7 mouse cellular contexts compared by ENCODE assay signal in the genomic region with DNA sequence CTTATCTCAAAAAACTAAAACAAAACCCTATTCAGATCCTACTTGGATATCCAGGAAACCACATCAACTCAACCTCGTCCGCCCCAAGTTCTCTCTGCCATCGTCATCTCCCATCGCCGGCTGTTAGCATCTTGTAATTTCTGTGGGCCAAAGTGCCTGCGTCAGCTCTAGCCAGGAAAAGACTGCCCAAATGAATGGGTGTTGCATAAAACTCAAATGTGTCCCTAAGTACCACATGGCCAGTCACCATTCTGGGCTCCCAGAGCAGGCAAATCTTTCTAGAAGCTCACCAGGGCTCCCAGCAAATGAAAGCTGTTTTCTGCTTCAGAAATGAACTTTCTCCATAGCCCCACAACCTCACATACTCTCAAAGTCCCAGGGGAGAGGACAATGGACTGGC. TPM values are rescaled to one million over a fixed set of nuclear protein-coding genes. Genes with fewer than 3 reads are reported as not detected.
DNase-seq lines count a peak whose midpoint lies in the region; ATAC-seq and TF ChIP-seq lines count a peak whose summit lies in the region.

No protein-coding gene starts in this region.

- no peaks in the 10 kb centered on the region for H3K36me3 ChIP-seq in neural tube, embryonic 11.5 days (ENCODE audit: control insufficient read depth, insufficient read depth, low read length)
- no peaks in the 10 kb centered on the region for H3K36me3 ChIP-seq in heart, postnatal 0 days (replicated peaks; ENCODE audit: control insufficient read depth, insufficient read depth, low read length)
- H3K36me3 ChIP-seq in limb, embryonic 13.5 days = peaks cover 16% of the 10 kb centered on the region; the same call in 1 of the 2 replicates
- H3K36me3 ChIP-seq in stomach, embryonic 15.5 days = no peaks in the 10 kb centered on the region

- TF ChIP-seq CTCF in heart, postnatal 0 days (IDR thresholded peaks at IDR 0.05; ENCODE audit: low read depth) = no peak

- TF ChIP-seq EP300 in heart, postnatal 0 days (IDR thresholded peaks at IDR 0.05; ENCODE audit: low read depth) = no peak

- ATAC-seq in neural tube, embryonic 11.5 days (ENCODE audit: insufficient read depth, low FRiP score, low TSS enrichment) = no peak
- no peak for ATAC-seq in heart, postnatal 0 days (ENCODE audit: insufficient read depth, low read depth)
- no peak for ATAC-seq in limb, embryonic 13.5 days (ENCODE audit: low FRiP score, low read depth)
- no peak for ATAC-seq in stomach, embryonic 15.5 days (ENCODE audit: insufficient read depth, low FRiP score, low read depth)
- ATAC-seq in erythroblast, adult 5-6 weeks (replicated peaks; ENCODE audit: low FRiP score, poor library complexity, severe bottlenecking) = no peak

- no peaks in the 10 kb centered on the region for H3K27me3 ChIP-seq in neural tube, embryonic 11.5 days (ENCODE audit: control insufficient read depth, insufficient read depth, low read length)
- no peaks in the 10 kb centered on the region for H3K27me3 ChIP-seq in heart, postnatal 0 days (ENCODE audit: control insufficient read depth, insufficient read depth, low read length)
- H3K27me3 ChIP-seq in limb, embryonic 13.5 days = no peaks in the 10 kb centered on the region
- no peaks in the 10 kb centered on the region for H3K27me3 ChIP-seq in stomach, embryonic 15.5 days (replicated peaks)

- no peak overlapping the region for H3K27ac ChIP-seq in neural tube, embryonic 11.5 days (ENCODE audit: low read depth, low read length)
- H3K27ac ChIP-seq in heart, postnatal 0 days (ENCODE audit: low read depth) = peak overlapping the region; percentile 92
- H3K27ac ChIP-seq in limb, embryonic 13.5 days = peak overlapping the region; percentile 48; the same call in 1 of the 2 replicates
- peak overlapping the region; percentile 83; the same call in 1 of the 2 replicates for H3K27ac ChIP-seq in stomach, embryonic 15.5 days

- peaks cover 56% of the 10 kb centered on the region for H3K4me1 ChIP-seq in neural tube, embryonic 11.5 days (ENCODE audit: control insufficient read depth, insufficient read depth, low read length)
- peaks cover 54% of the 10 kb centered on the region for H3K4me1 ChIP-seq in heart, postnatal 0 days (ENCODE audit: control insufficient read depth, insufficient read depth)
- H3K4me1 ChIP-seq in limb, embryonic 13.5 days = peaks cover 75% of the 10 kb centered on the region
- H3K4me1 ChIP-seq in stomach, embryonic 15.5 days = peaks cover 72% of the 10 kb centered on the region

- no peak overlapping the region; the same call in 1 of the 2 replicates for H3K4me3 ChIP-seq in neural tube, embryonic 11.5 days (ENCODE audit: low read depth, low read length)
- no peak overlapping the region for H3K4me3 ChIP-seq in heart, postnatal 0 days (ENCODE audit: low read depth, low read length)
- peak overlapping the region; percentile 97 for H3K4me3 ChIP-seq in limb, embryonic 13.5 days
- H3K4me3 ChIP-seq in stomach, embryonic 15.5 days (replicated peaks) = peak overlapping the region; percentile 81; the same call in 1 of the 2 replicates

- no peak overlapping the region for H3K9ac ChIP-seq in neural tube, embryonic 11.5 days (ENCODE audit: low read length)
- H3K9ac ChIP-seq in heart, postnatal 0 days (replicated peaks; ENCODE audit: low read depth, low read length) = no peak overlapping the region
- H3K9ac ChIP-seq in limb, embryonic 13.5 days = peak overlapping the region; percentile 94
- H3K9ac ChIP-seq in stomach, embryonic 15.5 days = 0 out of 2 replicates have a peak overlapping the region, but pooled peaks have one; percentile 4

- WGBS in neural tube, embryonic 11.5 days = 80% methylated on average over 6 of the region's 6 CpGs
- WGBS in heart, postnatal 0 days = 61% methylated on average over 6 of the region's 6 CpGs
- WGBS in limb, embryonic 13.5 days = 81% methylated on average over 6 of the region's 6 CpGs
- WGBS in stomach, embryonic 15.5 days = 58% methylated on average over 6 of the region's 6 CpGs

- no peaks in the 10 kb centered on the region for H3K9me3 ChIP-seq in neural tube, embryonic 11.5 days (ENCODE audit: control insufficient read depth, low read length)
- H3K9me3 ChIP-seq in heart, postnatal 0 days (replicated peaks; ENCODE audit: control insufficient read depth, low read length) = no peaks in the 10 kb centered on the region
- H3K9me3 ChIP-seq in limb, embryonic 13.5 days = no peaks in the 10 kb centered on the region
- H3K9me3 ChIP-seq in stomach, embryonic 15.5 days = no peaks in the 10 kb centered on the region

- H3K4me2 ChIP-seq in neural tube, embryonic 11.5 days (ENCODE audit: low read depth) = peak overlapping the region; percentile 69
- H3K4me2 ChIP-seq in heart, postnatal 0 days (ENCODE audit: low read depth, low read length) = peak overlapping the region; percentile 82; the same call in 1 of the 2 replicates
- peak overlapping the region; percentile 83 for H3K4me2 ChIP-seq in limb, embryonic 13.5 days (replicated peaks)
- H3K4me2 ChIP-seq in stomach, embryonic 15.5 days = peak overlapping the region; percentile 66

- no peak for DNase-seq in neural tube, embryonic 11.5 days (ENCODE audit: low spot score)
- DNase-seq in neural tube, embryonic 10.5 days (ENCODE audit: extremely low spot score, low spot score) = no peak
- DNase-seq in heart, postnatal 0 days (ENCODE audit: low spot score) = peak; percentile 6
- DNase-seq in ovary, postnatal 10 days (ENCODE audit: low spot score) = no peak

RNA-seq across cellular contexts. Expression of a gene that starts 2.1 kb away (rescaled TPM):
- polyA plus RNA-seq in neural tube, embryonic 11.5 days (2014; fragmentation: Nextera tagmentation; extraction: Ambion mirVana) = 60.3 and 62.5 TPM in 2 replicates
- total RNA-seq in heart, postnatal 0 days (2014; rRNA removed; ENCODE audit: low replicate concordance) = 53.2 and 81.5 TPM in 2 replicates
- 25.6 and 27.9 TPM in 2 replicates for polyA plus RNA-seq in heart, postnatal 0 days (2015; fragmentation: Nextera tagmentation; extraction: Ambion mirVana)
- polyA plus RNA-seq in limb, embryonic 13.5 days (2015; fragmentation: Nextera tagmentation; extraction: Ambion mirVana) = 41.7 and 41.8 TPM in 2 replicates
- polyA plus RNA-seq in stomach, embryonic 15.5 days (2015; fragmentation: Nextera tagmentation; extraction: Ambion mirVana) = 38.7 and 39.7 TPM in 2 replicates
- not detected in 2 replicates for total RNA-seq in erythroblast, adult 5-6 weeks (2015; ENCODE audit: low replicate concordance)
- not detected in 2 replicates for total RNA-seq in erythroblast, adult 5-6 weeks (2017; ENCODE audit: low replicate concordance)

RNA-seq across cellular contexts. Expression of a gene that starts 50.7 kb away (rescaled TPM):
- polyA plus RNA-seq in neural tube, embryonic 11.5 days (2014; fragmentation: Nextera tagmentation; extraction: Ambion mirVana) = not detected in 2 replicates
- total RNA-seq in heart, postnatal 0 days (2014; rRNA removed; ENCODE audit: low replicate concordance) = 0.62 and 3.4 TPM in 2 replicates
- not detected in 2 replicates for polyA plus RNA-seq in heart, postnatal 0 days (2015; fragmentation: Nextera tagmentation; extraction: Ambion mirVana)
- polyA plus RNA-seq in limb, embryonic 13.5 days (2015; fragmentation: Nextera tagmentation; extraction: Ambion mirVana) = 0.89 and 3.1 TPM in 2 replicates
- polyA plus RNA-seq in stomach, embryonic 15.5 days (2015; fragmentation: Nextera tagmentation; extraction: Ambion mirVana) = 3,283 and 4,119 TPM in 2 replicates
- total RNA-seq in erythroblast, adult 5-6 weeks (2015; ENCODE audit: low replicate concordance) = not detected in 2 replicates
- not detected in 2 replicates for total RNA-seq in erythroblast, adult 5-6 weeks (2017; ENCODE audit: low replicate concordance)

Comparison
In these comparisons a context has a peak if more than half of its experiments do, and no peak if none do; other contexts are left out.
1. H3K4me3 ChIP-seq: peak in limb, embryonic 13.5 days (single experiment) and stomach, embryonic 15.5 days (single experiment); none in neural tube, embryonic 11.5 days (single experiment) and heart, postnatal 0 days (single experiment).
2. H3K9ac ChIP-seq: peak in limb, embryonic 13.5 days (single experiment) and stomach, embryonic 15.5 days (single experiment); none in neural tube, embryonic 11.5 days (single experiment) and heart, postnatal 0 days (single experiment).
3. RNA of a gene that starts 50.7 kb away (polyA plus RNA-seq): 3,283 to 4,119 TPM in stomach, embryonic 15.5 days; 0.89 to 3.1 TPM in limb, embryonic 13.5 days, not detected in heart, postnatal 0 days and not detected in neural tube, embryonic 11.5 days; every median in the first group is over 100 times any median in the second.
4. Peak in every context shown above with its lines, with median percentiles within 50 percentile points of each other: H3K4me2 ChIP-seq.